Mouse (Mus musculus): ENCODE data around the gene Mycn. TPM values are rescaled to one million over a fixed set of nuclear protein-coding genes. Genes with fewer than 3 reads are reported as not detected.

The Mycn gene
- polyA plus RNA-seq, 1 experiment = 4.8 TPM

- no peak for DNase-seq (ENCODE audit: low read depth)
These were observed 17.3 kb downstream of the Mycn start for GRCm38 (mm10) chr12:12924446-12924845.

- no peak for DNase-seq (ENCODE audit: low read depth)
These were observed 21.3 kb downstream of the Mycn start for GRCm38 (mm10) chr12:12920166-12921157.

- DNase-seq (ENCODE audit: low read depth) = no peak
These were observed 25.4 kb downstream of the Mycn start for GRCm38 (mm10) chr12:12916298-12916697.

- no peak for DNase-seq (ENCODE audit: low read depth)
These were observed 31.2 kb downstream of the Mycn start for GRCm38 (mm10) chr12:12910356-12910979.

GRCm38 (mm10) chr12:12909631-12910277 lies 32.0 kb downstream of the Mycn start:
- DNase-seq (ENCODE audit: low read depth) = no peak

- DNase-seq (ENCODE audit: low read depth) = no peak
These were observed 34.9 kb downstream of the Mycn start for GRCm38 (mm10) chr12:12906771-12907170.

- DNase-seq (ENCODE audit: low read depth) = no peak
These were observed 35.4 kb downstream of the Mycn start for GRCm38 (mm10) chr12:12906321-12906720.

GRCm38 (mm10) chr12:12905117-12905516 lies 36.6 kb downstream of the Mycn start:
- no peak for DNase-seq (ENCODE audit: low read depth)

GRCm38 (mm10) chr12:12904512-12904953 lies 37.2 kb downstream of the Mycn start:
- DNase-seq (ENCODE audit: low read depth) = no peak

- DNase-seq (ENCODE audit: low read depth) = no peak
These were observed 37.6 kb downstream of the Mycn start for GRCm38 (mm10) chr12:12904086-12904485.

- DNase-seq (ENCODE audit: low read depth) = no peak
These were observed 39.3 kb downstream of the Mycn start for GRCm38 (mm10) chr12:12902403-12902802.

- no peak for DNase-seq (ENCODE audit: low read depth)
These were observed 43.2 kb downstream of the Mycn start for GRCm38 (mm10) chr12:12898356-12899126.

GRCm38 (mm10) chr12:12893986-12894385 lies 47.7 kb downstream of the Mycn start:
- no peak for DNase-seq (ENCODE audit: low read depth)

- DNase-seq (ENCODE audit: low read depth) = no peak
These were observed 55.4 kb downstream of the Mycn start for GRCm38 (mm10) chr12:12886191-12886889.
